Mouse (Mus musculus) hindbrain, embryonic 13.5 days (tissue): ENCODE results near the gene Camkmt. TPM values are rescaled to one million over a fixed set of nuclear protein-coding genes. Genes with fewer than 3 reads are reported as not detected.

Source experiments
- ATAC-seq: fragments of 200-750 bp; cut with Nextera tagmentation; 2 replicates; pipeline ENCODE4 v1.8.0; 2017; ENCODE audit warnings: moderate TSS enrichment; ENCODE audit not compliant: low FRiP score
- H3K27ac ChIP-seq: fragments of 300-500 bp; sonication (generic); 2 replicates; pipeline ENCODE4 v1.5.1; 2015; ENCODE audit warnings: inconsistent platforms, mild to moderate bottlenecking, moderate library complexity
- H3K27me3 ChIP-seq: fragments of 300-500 bp; sonication (generic); 2 replicates; pipeline ENCODE4 v1.6.1; 2015; ENCODE audit warnings: mild to moderate bottlenecking, inconsistent platforms
- H3K36me3 ChIP-seq: fragments of 300-500 bp; sonication (generic); 2 replicates; pipeline ENCODE4 v1.6.1; 2015; ENCODE audit warnings: mild to moderate bottlenecking, inconsistent platforms
- H3K4me1 ChIP-seq: fragments of 300-500 bp; sonication (generic); replicated peaks from 2 replicates; pipeline ENCODE4 v1.6.1; 2015; ENCODE audit warnings: inconsistent platforms
- H3K4me2 ChIP-seq: fragments of 300-500 bp; sonication (generic); 2 replicates; pipeline ENCODE4 v1.6.1; 2015; ENCODE audit warnings: inconsistent platforms, mild to moderate bottlenecking, moderate library complexity
- H3K4me3 ChIP-seq: fragments of 300-500 bp; sonication (generic); 2 replicates; pipeline ENCODE4 v1.5.1; 2015; ENCODE audit warnings: mild to moderate bottlenecking, inconsistent platforms
- H3K9ac ChIP-seq: fragments of 300-500 bp; sonication (generic); 2 replicates; pipeline ENCODE4 v1.6.1; 2015; ENCODE audit warnings: mild to moderate bottlenecking, inconsistent platforms
- H3K9me3 ChIP-seq: fragments of 300-500 bp; sonication (generic); 2 replicates; pipeline ENCODE4 v1.6.1; 2016; ENCODE audit warnings: inconsistent platforms
- WGBS: fragments of 180-500 bp; shearing (Covaris S2); methylation state at CpG from one replicate; pipeline ENCODE4 v1.1.7; 2015; 5-methylcytosine and 5-hydroxymethylcytosine counted together
- polyA plus RNA-seq: library from polyadenylated mRNA; unstranded; fragments of >200 nt; fragmentation: Nextera tagmentation; extraction: Ambion mirVana; gene quantifications from 2 replicates; pipeline ENCODE4 v1.2.1, GENCODE M21; 2015

The Camkmt gene
- polyA plus RNA-seq, 1 experiment from 2014 or later: 18.3 TPM

DNA sequence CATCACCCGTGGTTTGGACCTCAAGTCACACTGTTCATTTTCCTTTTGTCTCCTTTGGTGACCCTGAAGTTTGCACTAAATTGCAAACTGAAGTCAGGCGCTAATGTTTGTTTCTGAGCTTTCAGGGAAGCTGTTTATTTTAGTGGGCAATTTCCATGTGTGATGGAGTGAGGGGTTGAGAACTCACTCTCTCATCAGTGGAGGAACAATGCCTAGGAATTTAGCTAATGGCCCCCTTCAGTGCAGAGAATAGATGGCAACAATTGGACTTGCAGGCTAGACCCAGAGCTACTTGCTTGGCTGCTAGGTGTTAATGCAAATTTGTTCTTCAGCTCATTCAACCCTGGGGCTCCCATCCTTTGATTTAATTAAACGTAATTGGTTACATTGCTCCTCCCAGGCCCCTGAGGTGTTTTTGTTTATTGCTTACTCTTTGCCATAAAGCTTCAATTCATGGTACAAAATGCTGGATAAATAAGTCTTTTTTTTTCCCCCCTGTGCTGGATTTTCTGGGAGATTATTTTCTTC is 58.9 kb downstream of the Camkmt start:
- no peak overlapping the region for H3K4me3 ChIP-seq
- H3K36me3 ChIP-seq: no peaks in the 10 kb centered on the region
- H3K27ac ChIP-seq: no peak overlapping the region
- no peak overlapping the region for H3K9ac ChIP-seq
- H3K4me2 ChIP-seq: no peak overlapping the region
- no peak for ATAC-seq
- peaks cover 5% of the 10 kb centered on the region for H3K4me1 ChIP-seq
- H3K9me3 ChIP-seq: no peaks in the 10 kb centered on the region
- no peaks in the 10 kb centered on the region for H3K27me3 ChIP-seq
- WGBS: 17% methylated on average over 3 of the region's 3 CpGs

DNA sequence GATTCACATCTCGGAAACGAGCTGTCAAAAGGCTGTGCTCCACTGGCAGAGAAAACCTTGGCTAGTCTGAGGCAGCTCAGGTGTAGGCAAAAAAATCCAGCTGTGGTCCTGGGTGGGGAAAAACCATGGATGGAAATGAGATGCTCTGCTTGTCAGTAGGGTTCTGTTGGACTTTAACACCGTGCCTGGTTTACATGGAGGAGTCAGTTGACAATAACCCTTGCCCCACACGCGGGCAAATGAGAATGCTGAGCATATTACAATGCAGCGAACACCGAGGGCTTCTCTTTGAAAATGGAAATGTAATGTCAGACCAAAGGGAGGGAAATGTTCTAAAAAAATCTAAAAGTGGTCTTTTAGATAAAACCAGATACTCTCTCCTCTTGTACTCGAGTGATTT is 60.9 kb downstream of the Camkmt start:
- Histone ChIP-seq H3K4me3 (no peak overlapping the region), H3K27ac (no peak overlapping the region), H3K9ac (no peak overlapping the region), H3K36me3 (no peaks in the 10 kb centered on the region), H3K9me3 (no peaks in the 10 kb centered on the region), H3K4me2 (no peak overlapping the region), H3K4me1 (peaks cover 5% of the 10 kb centered on the region), H3K27me3 (no peaks in the 10 kb centered on the region)
- WGBS: 73% methylated on average over 8 of the region's 8 CpGs
- no peak for ATAC-seq

DNA sequence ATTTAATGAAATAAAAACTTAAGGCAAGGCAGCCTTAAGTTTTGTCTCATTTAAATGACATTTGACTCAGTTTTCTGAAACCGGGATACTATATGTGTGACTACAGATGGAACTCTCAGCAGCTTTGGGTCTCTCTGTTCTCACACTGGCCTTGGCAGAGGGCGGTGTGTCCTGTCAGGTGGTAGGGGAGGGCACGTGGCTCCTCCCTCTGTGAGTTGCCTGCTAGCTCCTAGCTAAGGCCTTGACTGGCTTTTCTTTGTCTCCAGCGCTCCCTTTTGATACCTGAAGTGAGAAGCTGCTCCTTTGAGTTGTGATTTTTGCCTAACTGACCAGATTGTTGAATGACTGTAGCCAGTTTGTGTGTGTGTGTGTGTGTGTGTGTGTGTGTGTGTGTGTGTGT is 67.8 kb downstream of the Camkmt start:
- no peak overlapping the region for H3K4me2 ChIP-seq
- H3K27ac ChIP-seq: no peak overlapping the region
- H3K27me3 ChIP-seq: no peaks in the 10 kb centered on the region
- no peak for ATAC-seq
- 76% methylated on average over 4 of the region's 4 CpGs for WGBS
- no peaks in the 10 kb centered on the region for H3K9me3 ChIP-seq
- no peak overlapping the region for H3K4me3 ChIP-seq
- H3K4me1 ChIP-seq: no peaks in the 10 kb centered on the region
- H3K36me3 ChIP-seq: no peaks in the 10 kb centered on the region
- no peak overlapping the region for H3K9ac ChIP-seq

DNA sequence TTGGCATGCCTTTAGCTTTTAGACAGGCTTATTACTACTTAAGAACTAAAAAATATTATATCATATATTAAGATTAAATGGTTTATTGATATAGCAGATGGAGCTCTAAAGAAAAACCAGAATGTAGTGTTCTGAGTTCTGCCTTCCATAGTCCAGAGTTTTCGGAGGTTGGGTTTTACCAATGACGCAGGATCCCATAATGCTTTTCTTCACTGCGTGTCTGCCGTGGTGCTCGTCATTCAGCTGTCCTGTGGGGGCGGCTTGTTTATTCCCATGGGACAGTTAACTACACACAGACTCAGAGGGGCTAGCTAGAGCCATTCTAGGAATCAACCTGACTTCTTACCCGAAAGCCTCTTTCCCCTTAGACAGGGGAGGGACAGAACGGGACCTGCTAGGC is 69.2 kb downstream of the Camkmt start:
- Histone ChIP-seq H3K4me3 (no peak overlapping the region), H3K9me3 (no peaks in the 10 kb centered on the region), H3K4me2 (no peak overlapping the region), H3K27ac (no peak overlapping the region), H3K4me1 (no peaks in the 10 kb centered on the region), H3K27me3 (no peaks in the 10 kb centered on the region), H3K36me3 (no peaks in the 10 kb centered on the region), H3K9ac (no peak overlapping the region)
- no peak for ATAC-seq
- 81% methylated on average over 8 of the region's 8 CpGs for WGBS

DNA sequence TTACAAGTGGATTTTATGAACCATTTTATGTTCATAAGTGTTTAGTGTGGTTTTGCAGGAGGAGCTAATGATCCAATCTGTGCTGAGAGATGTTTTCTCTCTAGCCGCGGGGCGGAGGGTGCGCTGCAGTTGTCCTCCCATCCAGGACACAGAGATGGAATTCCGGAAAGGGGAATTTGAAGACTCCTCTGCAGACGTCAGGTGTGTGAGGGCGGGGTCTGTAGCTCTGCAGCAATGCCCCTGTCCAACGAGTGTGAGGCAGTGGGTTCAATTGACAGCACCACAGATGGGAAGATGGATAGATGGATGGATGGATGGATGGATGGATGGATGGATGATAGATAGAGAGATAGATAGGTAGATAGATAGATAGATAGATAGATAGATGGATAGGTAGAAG is 70.4 kb downstream of the Camkmt start:
- 93% methylated on average over 8 of the region's 8 CpGs for WGBS
- H3K9ac ChIP-seq: no peak overlapping the region

DNA sequence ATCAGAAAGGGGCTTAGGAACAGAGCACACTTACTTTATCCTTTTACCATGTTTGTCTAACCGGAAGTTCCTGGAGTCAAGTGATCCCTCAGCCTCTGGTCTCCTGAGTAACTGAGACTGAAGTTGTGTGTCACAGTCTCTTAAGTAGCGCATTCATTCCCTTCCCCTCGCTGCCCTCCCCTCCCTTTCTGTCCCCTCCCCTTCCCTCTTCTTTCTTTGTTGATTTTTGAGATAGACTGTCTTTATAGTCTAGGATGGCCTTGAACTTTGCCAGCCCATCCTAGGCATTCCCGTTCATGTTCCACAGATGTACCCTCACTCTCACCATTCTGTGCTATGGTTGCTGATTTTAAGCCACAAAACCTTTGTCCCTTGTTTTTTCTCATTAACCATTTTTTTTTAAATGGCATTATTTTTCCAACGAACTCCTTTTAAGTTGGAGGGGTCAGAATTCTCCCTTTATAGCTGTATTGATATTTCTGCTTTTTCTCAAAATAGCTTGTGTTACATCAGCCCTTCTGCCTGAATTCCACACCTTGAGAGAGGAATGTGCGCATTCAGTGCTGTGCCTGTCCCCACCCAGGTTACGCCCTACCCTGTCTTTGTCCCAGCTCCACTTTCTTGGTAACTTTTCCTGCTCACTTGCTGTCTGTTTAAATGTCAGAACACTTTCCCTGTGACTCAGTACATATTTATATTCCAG is 72.4 kb downstream of the Camkmt start:
- Histone ChIP-seq H3K27ac (no peak overlapping the region), H3K27me3 (no peaks in the 10 kb centered on the region), H3K9me3 (no peaks in the 10 kb centered on the region), H3K9ac (no peak overlapping the region), H3K4me2 (no peak overlapping the region), H3K4me1 (no peaks in the 10 kb centered on the region; the same call in 1 of the 2 replicates), H3K36me3 (no peaks in the 10 kb centered on the region), H3K4me3 (no peak overlapping the region)
- WGBS: 82% methylated on average over 7 of the region's 7 CpGs
- ATAC-seq: no peak

More for the DNA sequence above, 70.4 kb downstream of the Camkmt start:
- H3K36me3 ChIP-seq: no peaks in the 10 kb centered on the region
- no peak overlapping the region for H3K4me3 ChIP-seq
- H3K4me2 ChIP-seq: no peak overlapping the region
- no peak for ATAC-seq
- no peak overlapping the region for H3K27ac ChIP-seq
- H3K4me1 ChIP-seq: no peaks in the 10 kb centered on the region
- H3K9me3 ChIP-seq: no peaks in the 10 kb centered on the region
- H3K27me3 ChIP-seq: no peaks in the 10 kb centered on the region

DNA sequence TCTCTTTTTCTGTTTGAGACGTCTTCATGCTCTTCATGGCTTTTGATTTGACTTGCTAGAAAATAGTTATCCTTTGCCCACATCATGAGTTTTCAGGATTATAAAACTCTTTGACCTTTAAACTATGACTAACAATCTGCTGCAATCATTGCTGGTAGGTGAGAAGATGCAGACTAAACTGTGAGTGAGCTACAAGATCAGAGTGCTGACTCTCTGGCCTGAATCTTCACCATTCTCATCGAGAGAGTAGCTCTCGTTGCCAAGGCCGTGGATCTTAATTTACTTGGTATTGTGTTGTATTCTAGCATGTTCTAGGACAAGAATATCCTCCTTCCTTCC is 72.9 kb downstream of the Camkmt start:
- Histone ChIP-seq H3K9me3 (no peaks in the 10 kb centered on the region), H3K4me3 (no peak overlapping the region), H3K4me1 (no peaks in the 10 kb centered on the region; the same call in 1 of the 2 replicates), H3K27me3 (no peaks in the 10 kb centered on the region), H3K36me3 (no peaks in the 10 kb centered on the region), H3K4me2 (no peak overlapping the region), H3K27ac (no peak overlapping the region), H3K9ac (no peak overlapping the region)
- no peak for ATAC-seq
- WGBS: 96% methylated on average over 4 of the region's 4 CpGs

DNA sequence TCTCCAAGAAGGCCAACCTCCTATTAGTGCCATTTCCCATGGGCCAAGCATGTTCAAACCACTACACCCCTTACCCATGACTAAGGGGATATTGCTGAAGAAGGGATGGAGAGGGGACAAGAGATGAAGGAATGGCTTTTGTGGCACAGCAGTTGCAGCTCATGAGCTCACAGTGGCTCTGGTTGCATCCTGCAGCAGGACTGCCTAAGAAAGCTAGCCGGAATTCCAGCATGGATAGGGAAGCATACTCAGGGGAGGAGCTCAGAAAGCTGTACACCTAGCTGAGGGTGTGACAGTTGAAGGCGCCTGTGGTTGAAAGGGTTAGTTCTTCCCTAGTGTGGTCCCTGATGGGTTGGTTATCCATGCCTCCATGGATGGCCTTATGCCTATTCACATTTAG is 78.4 kb downstream of the Camkmt start:
- ATAC-seq: no peak
- WGBS: 87% methylated on average over 2 of the region's 2 CpGs
- Histone ChIP-seq H3K4me3 (no peak overlapping the region), H3K9ac (no peak overlapping the region), H3K27me3 (no peaks in the 10 kb centered on the region), H3K9me3 (no peaks in the 10 kb centered on the region), H3K4me1 (peaks cover 4% of the 10 kb centered on the region; the same call in 1 of the 2 replicates), H3K36me3 (no peaks in the 10 kb centered on the region), H3K4me2 (no peak overlapping the region), H3K27ac (no peak overlapping the region)

DNA sequence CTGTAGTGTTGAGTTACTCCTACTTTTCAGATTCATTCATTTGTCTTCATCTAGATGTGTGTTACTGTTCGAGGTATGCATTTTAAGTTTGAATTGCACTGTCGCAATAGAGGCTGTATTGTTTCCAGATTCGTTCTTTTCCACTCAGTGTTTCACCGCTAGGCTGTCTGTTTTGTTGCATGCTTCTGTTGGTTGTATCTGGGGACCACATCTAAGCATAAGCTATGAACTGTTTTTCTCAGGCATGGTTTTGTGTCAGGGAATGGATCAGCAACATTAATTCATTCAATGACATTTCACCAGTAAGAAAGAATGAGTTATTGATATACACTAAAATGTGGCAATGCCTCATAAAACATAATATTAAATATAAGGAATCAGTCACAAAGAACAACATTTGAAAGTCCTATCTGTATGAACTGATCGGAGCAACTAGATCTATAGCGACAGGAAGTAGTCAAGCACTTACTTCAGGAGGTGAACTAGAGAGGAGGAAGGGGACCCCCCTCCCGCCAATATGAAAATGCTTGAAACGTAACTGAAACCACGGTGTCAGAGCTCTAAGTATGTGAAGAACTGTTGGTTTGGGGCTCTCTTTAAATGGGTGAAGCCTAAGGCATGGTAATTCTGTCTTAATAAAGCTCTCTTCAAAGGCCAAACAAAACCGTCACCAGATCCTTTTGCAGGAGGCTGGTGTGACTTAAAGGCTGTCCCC is 80.3 kb downstream of the Camkmt start:
- H3K4me2 ChIP-seq: no peak overlapping the region
- no peak for ATAC-seq
- no peak overlapping the region for H3K9ac ChIP-seq
- peaks cover 4% of the 10 kb centered on the region; the same call in 1 of the 2 replicates for H3K4me1 ChIP-seq
- H3K36me3 ChIP-seq: no peaks in the 10 kb centered on the region
- no peaks in the 10 kb centered on the region for H3K9me3 ChIP-seq
- H3K27me3 ChIP-seq: no peaks in the 10 kb centered on the region
- no peak overlapping the region for H3K4me3 ChIP-seq
- no peak overlapping the region for H3K27ac ChIP-seq
- WGBS: 79% methylated on average over 10 of the region's 10 CpGs

DNA sequence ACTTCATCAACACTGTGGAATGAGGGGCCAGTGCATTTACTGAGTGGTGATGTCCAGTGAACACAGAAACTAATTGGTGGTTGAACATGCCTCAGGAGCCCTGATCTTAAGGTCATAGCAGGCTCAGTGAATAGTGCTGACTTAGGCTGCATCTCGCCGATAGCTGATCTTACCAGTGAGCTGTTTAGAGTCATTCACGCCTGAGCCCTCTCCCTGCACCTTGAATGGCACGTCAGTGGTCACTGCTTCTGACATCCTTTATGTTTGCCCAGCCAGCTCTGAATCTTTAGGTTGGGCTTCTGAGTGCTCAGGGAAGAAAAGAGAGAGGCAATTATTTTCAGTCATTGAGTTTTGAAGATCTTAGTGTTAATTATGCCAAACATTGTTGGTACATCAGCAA is 81.6 kb downstream of the Camkmt start:
- Histone ChIP-seq H3K36me3 (no peaks in the 10 kb centered on the region), H3K9ac (no peak overlapping the region), H3K9me3 (no peaks in the 10 kb centered on the region), H3K27me3 (0 out of 2 replicates have a peak, but pooled peaks cover 3% of the 10 kb centered on the region), H3K4me2 (no peak overlapping the region), H3K4me3 (no peak overlapping the region), H3K4me1 (0 out of 2 replicates have a peak, but pooled peaks cover 4% of the 10 kb centered on the region), H3K27ac (no peak overlapping the region)
- WGBS: 15% methylated on average over 4 of the region's 4 CpGs
- no peak for ATAC-seq

DNA sequence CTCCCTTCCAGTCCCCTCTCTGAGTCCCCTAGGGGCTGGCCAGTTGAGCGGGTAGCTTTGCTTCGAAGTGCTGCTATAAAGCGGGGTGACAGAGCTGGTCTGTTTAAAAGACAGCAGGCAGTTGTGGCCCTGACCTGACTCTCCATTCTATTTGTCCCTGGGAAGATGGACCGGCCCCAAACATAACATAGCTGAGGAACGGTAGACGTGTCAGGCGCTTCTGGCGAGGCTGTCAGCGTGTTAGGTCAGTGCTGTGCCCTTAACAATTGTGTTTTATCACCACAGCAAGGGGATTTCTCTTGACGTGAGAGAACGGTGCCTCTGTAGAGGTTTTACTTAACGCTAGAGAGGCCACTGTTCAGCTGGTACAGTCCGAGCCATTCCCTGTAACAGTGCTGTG is 86.9 kb downstream of the Camkmt start:
- WGBS: 46% methylated on average over 13 of the region's 13 CpGs

DNA sequence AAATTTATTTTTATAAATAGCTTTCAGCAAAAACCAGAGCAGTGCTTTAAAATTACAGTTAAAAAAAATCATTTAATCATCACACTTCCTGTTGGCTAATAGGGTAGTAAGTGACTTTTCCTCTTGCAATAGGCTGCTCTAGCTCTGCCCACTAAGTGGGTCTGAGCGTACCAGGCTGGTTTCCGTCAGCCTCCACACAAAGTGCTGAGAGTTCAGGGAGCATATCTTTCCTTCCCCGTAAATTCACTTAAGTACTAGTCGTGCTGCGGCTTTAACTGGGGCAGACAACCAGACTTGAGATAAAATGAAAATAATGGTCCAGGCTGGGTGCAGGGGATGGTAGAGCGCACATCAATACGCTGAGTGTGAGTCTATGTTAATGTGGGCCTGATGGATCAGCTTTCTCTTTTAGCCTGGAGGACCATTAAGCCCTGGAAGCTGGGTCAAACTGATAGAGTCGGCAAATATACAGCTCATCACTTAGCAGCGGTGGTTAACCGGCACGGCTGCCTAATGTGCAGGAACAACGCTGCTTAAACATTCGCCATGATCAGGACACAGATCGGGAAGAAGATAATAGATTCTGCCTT is 90.2 kb downstream of the Camkmt start:
- Histone ChIP-seq H3K36me3 (no peaks in the 10 kb centered on the region), H3K4me3 (0 out of 2 replicates have a peak overlapping the region, but pooled peaks have one; percentile 8), H3K4me2 (peak overlapping the region; percentile 44), H3K4me1 (peaks cover 6% of the 10 kb centered on the region), H3K27ac (0 out of 2 replicates have a peak overlapping the region, but pooled peaks have one; percentile 12), H3K27me3 (peaks cover 7% of the 10 kb centered on the region; the same call in 1 of the 2 replicates), H3K9me3 (no peaks in the 10 kb centered on the region), H3K9ac (no peak overlapping the region)
- ATAC-seq: peak; percentile 57; the same call in 1 of the 2 replicates
- WGBS: 29% methylated on average over 14 of the region's 14 CpGs

More for the DNA sequence above, 86.9 kb downstream of the Camkmt start:
- Histone ChIP-seq H3K27ac (no peak overlapping the region), H3K9me3 (no peaks in the 10 kb centered on the region), H3K4me1 (peaks cover 6% of the 10 kb centered on the region), H3K4me2 (no peak overlapping the region), H3K36me3 (no peaks in the 10 kb centered on the region), H3K27me3 (0 out of 2 replicates have a peak, but pooled peaks cover 4% of the 10 kb centered on the region), H3K4me3 (no peak overlapping the region), H3K9ac (peak overlapping the region; percentile 43; the same call in 1 of the 2 replicates)
- no peak for ATAC-seq
